Mouse (Mus musculus) neutrophil, adult 59 days (primary cell): Measurements from ENCODE around the gene Eif5. TPM values are rescaled to one million over a fixed set of nuclear protein-coding genes. Genes with fewer than 3 reads are reported as not detected.

Source experiments
- total RNA-seq, 2 experiments: library from RNA; stranded (reverse); gene quantifications; 1 replicate in 1 of 2; 2 replicates in 1 of 2; pipeline ENCODE4 v1.2.4; 2023

The Eif5 gene
- 100 to 1,000 TPM; 661 TPM for total RNA-seq

DNA sequence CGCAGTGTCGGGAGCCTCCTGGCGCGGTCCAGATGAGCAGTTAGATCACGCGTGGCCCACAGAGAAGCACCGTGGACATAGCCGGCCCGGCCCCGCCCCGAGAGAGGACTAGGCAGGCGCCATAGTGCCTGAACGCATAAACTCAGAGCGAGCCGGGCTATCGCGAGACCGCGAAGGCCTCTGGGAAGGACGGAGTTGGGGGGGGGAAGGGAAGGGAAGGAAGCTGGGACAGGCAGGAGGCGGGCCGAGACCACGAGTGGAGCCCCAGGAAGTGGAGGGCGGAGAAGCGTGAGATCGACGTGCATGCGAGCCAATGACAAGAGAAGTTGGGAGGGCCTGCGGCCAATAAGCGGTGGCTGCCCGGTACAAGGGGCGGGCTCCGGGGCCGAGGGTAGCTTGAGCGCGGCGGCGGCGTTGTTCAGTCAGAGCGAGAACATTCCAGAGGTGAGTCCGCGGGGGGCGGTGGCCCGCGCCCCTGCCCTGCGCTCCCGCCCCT is at the start of gene Eif5:
Eif5 (plus strand) TSS at position 221 of the 496 bp plus-strand sequence.

DNA sequence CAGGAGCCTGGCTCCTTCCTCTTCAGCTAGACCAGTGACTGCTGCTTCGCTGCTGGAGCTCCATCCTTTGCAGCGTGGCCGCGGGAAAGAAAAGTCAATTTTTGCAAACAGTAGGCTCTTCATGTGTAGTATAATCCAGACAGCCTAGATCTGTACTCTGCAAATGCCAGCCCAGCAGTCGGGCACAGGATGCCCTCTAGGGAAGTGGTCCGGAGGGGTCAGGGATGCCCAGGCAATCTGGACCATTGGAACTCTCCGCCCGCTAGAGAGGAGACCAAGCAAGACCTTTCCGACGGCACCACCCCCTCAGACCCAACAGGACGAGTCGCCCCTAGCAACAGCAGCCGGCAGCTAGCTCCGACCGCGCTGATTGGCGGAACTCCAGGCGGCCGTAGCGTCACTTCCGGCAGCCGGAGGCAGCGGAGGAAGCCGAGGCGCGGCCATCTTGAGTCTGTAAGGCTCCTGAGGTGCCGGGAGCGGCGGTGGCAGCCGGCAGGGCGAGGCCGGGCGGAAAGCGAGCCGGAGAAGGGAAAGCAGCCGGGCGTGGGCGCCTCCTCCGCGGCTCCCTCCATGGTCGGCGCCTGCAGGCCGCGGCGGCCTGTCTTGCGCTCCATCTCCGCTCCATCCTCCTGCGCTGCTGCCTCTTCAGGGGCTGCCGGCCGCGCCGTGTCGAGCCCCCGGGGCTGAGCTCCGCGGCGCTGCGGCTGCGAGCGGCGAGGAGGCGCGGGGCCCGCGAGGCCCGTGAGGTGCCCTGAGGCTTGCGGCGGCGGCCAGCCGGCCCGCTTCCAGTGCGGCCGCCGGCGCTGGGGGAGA is 36.5 kb downstream of the Eif5 start, which contains the start of gene Mark3:
Mark3 (plus strand) TSS at position 450 of the 813 bp plus-strand sequence.

Other genes starting within 250 kb of the Eif5 start
- 10 to 100 TPM; 11.5 to 18.4 TPM for gene Cdc42bpb, start 160.3 kb upstream of the Eif5 start, total RNA-seq
- not detected for gene Lbhd2, start 131.2 kb upstream of the Eif5 start, total RNA-seq
- under 1 TPM; 0.38 to 0.77 TPM for gene Exoc3l4, start 121.0 kb upstream of the Eif5 start, total RNA-seq
- 100 to 1,000 TPM; 216 to 263 TPM for gene Tnfaip2, start 95.5 kb upstream of the Eif5 start, total RNA-seq
- under 1 TPM in 1 of 2 experiments, not detected in 1; 0.31 TPM for gene Gm266, start 52.2 kb upstream of the Eif5 start, total RNA-seq
- gene Mark3, start 36.5 kb downstream of the Eif5 start, total RNA-seq = 10 to 100 TPM; 55.4 to 63.9 TPM
- gene Ckb, start 134.3 kb downstream of the Eif5 start, total RNA-seq = 1 to 10 TPM; 3.1 to 5.9 TPM
- gene Trmt61a, start 140.1 kb downstream of the Eif5 start, total RNA-seq = 1 to 10 TPM; 2.7 to 4.6 TPM
- gene Bag5, start 175.2 kb downstream of the Eif5 start, total RNA-seq = 1 to 10 TPM; 7.9 to 9.7 TPM
- 10 to 100 TPM; 13.2 to 16.8 TPM for gene Apopt1, start 175.2 kb downstream of the Eif5 start, total RNA-seq
- gene Klc1, start 220.8 kb downstream of the Eif5 start, total RNA-seq = 10 to 100 TPM; 47.0 to 50.7 TPM